ENCODE assay signal across 17 mouse cellular contexts in genomic region chr13:32517514-32517913, GRCm38 (mm10).
"Had no signal": no experiment of that assay in that cellular context is flagged by ENCODE, and none has a peak within 500 bp of the region (broad histone marks: within the 10 kb centered on the region; RNA-seq: fewer than 3 reads in every experiment).

No protein-coding gene starts in this region.

- H3K36me3 ChIP-seq: limb, embryonic 15.5 days; liver, embryonic 13.5 days; lung, embryonic 15.5 days; midbrain, embryonic 12.5 days; neural tube, embryonic 13.5 days had no signal

- H3K9ac ChIP-seq: limb, embryonic 15.5 days; liver, embryonic 13.5 days; liver, postnatal 0 days; lung, embryonic 15.5 days; midbrain, embryonic 12.5 days; neural tube, embryonic 13.5 days had no signal

- H3K4me2 ChIP-seq: limb, embryonic 15.5 days; liver, embryonic 13.5 days; lung, embryonic 15.5 days; midbrain, embryonic 12.5 days; neural tube, embryonic 13.5 days had no signal

- H3K4me1 ChIP-seq: liver, embryonic 13.5 days; lung, embryonic 15.5 days; megakaryocyte, embryonic 14.5 days; midbrain, embryonic 12.5 days had no signal

- H3K9me3 ChIP-seq: limb, embryonic 15.5 days; liver, embryonic 13.5 days; lung, embryonic 15.5 days; midbrain, embryonic 12.5 days; neural tube, embryonic 13.5 days had no signal

- H3K4me3 ChIP-seq: left cerebral cortex, adult 2 months; limb, embryonic 15.5 days; liver, embryonic 13.5 days; lung, embryonic 15.5 days; megakaryocyte, embryonic 14.5 days; midbrain, embryonic 12.5 days; neural tube, embryonic 13.5 days had no signal

- H3K27me3 ChIP-seq: limb, embryonic 15.5 days; liver, embryonic 13.5 days; midbrain, embryonic 12.5 days; neural tube, embryonic 13.5 days had no signal

- DNase-seq: kidney, adult 2 months; liver, embryonic 13.5 days; liver, postnatal 0 days; lung, postnatal 14 days; right cerebral cortex, adult 18-20 months; right cerebral cortex, postnatal 25 days; thymus, postnatal 4 days had no signal

- H3K27ac ChIP-seq: hindbrain, postnatal 0 days; left cerebral cortex, adult 2 months; limb, embryonic 15.5 days; liver, embryonic 13.5 days; lung, embryonic 15.5 days; macrophage; midbrain, embryonic 12.5 days; neural tube, embryonic 13.5 days; stomach, postnatal 0 days had no signal

- ATAC-seq: hindbrain, postnatal 0 days; liver, postnatal 0 days; midbrain, embryonic 16.5 days had no signal
